Mouse (Mus musculus): ENCODE results near the gene Pramel1.
"Not testable (repeated sequence)": the region's sequence is repeated elsewhere in the genome, so short reads cannot be mapped to it uniquely, and the experiment has no call there.

Gene Pramel1

GRCm38 (mm10) chr4:143394181-143394580 lies at the start of gene Pramel1:
Gene Pramel1, plus strand, starts transcription at chr4:143394428.
- DNase-seq (ENCODE audit: low read depth, low spot score) = no peak

- not testable (repeated sequence) for DNase-seq (ENCODE audit: low read depth, low spot score)
These were observed 48.7 kb upstream of the Pramel1 start for GRCm38 (mm10) chr4:143345491-143345890.

GRCm38 (mm10) chr4:143348678-143349077 lies 45.5 kb upstream of the Pramel1 start:
- DNase-seq (ENCODE audit: low read depth, low spot score) = no peak

GRCm38 (mm10) chr4:143349484-143349906 lies 44.7 kb upstream of the Pramel1 start, which contains the start of gene Lrrc38:
Gene Lrrc38, plus strand, starts transcription at chr4:143349757.
- DNase-seq (ENCODE audit: low read depth, low spot score) = no peak

GRCm38 (mm10) chr4:143350047-143351015 lies 43.9 kb upstream of the Pramel1 start:
- DNase-seq (ENCODE audit: low read depth, low spot score) = no peak

- DNase-seq (ENCODE audit: low read depth, low spot score) = no peak
These were observed 41.9 kb upstream of the Pramel1 start for GRCm38 (mm10) chr4:143352301-143352700.

GRCm38 (mm10) chr4:143361520-143361919 lies 32.7 kb upstream of the Pramel1 start:
- no peak for DNase-seq (ENCODE audit: low read depth, low spot score)

- DNase-seq (ENCODE audit: low read depth, low spot score) = no peak
These were observed 27.7 kb upstream of the Pramel1 start for GRCm38 (mm10) chr4:143366415-143367041.

- DNase-seq (ENCODE audit: low read depth, low spot score) = no peak
These were observed 14.7 kb upstream of the Pramel1 start for GRCm38 (mm10) chr4:143379480-143379879.

GRCm38 (mm10) chr4:143379931-143380715 lies 14.1 kb upstream of the Pramel1 start:
- DNase-seq (ENCODE audit: low read depth, low spot score) = no peak

- peak; percentile 62 for DNase-seq (ENCODE audit: low read depth, low spot score)
These were observed 13.6 kb upstream of the Pramel1 start for GRCm38 (mm10) chr4:143380716-143381004.

GRCm38 (mm10) chr4:143382163-143382562 lies 12.1 kb upstream of the Pramel1 start:
- DNase-seq (ENCODE audit: low read depth, low spot score) = no peak

- no peak for DNase-seq (ENCODE audit: low read depth, low spot score)
These were observed 10.6 kb upstream of the Pramel1 start for GRCm38 (mm10) chr4:143383646-143384045.

- peak; percentile 12 for DNase-seq (ENCODE audit: low read depth, low spot score)
These were observed 5.1 kb upstream of the Pramel1 start for GRCm38 (mm10) chr4:143388955-143389702.

GRCm38 (mm10) chr4:143411566-143412218 lies 17.5 kb downstream of the Pramel1 start:
- DNase-seq (ENCODE audit: low read depth, low spot score) = peak; percentile 17

- DNase-seq (ENCODE audit: low read depth, low spot score) = peak; percentile 94
These were observed 18.2 kb downstream of the Pramel1 start, which contains the start of gene Pramef8 for GRCm38 (mm10) chr4:143412219-143413092. Gene Pramef8, plus strand, starts transcription at chr4:143412426.

- no peak for DNase-seq (ENCODE audit: low read depth, low spot score)
These were observed 19.4 kb downstream of the Pramel1 start for GRCm38 (mm10) chr4:143413621-143414020.

GRCm38 (mm10) chr4:143414121-143414520 lies 19.9 kb downstream of the Pramel1 start:
- DNase-seq (ENCODE audit: low read depth, low spot score) = no peak

- DNase-seq (ENCODE audit: low read depth, low spot score) = not testable (repeated sequence)
These were observed 32.5 kb downstream of the Pramel1 start for GRCm38 (mm10) chr4:143426770-143427169.
